Mouse (Mus musculus) limb, embryonic 13.5 days (tissue): Measurements from ENCODE around the gene Gm10721. TPM values are rescaled to one million over a fixed set of nuclear protein-coding genes. Genes with fewer than 3 reads are reported as not detected.
A peak's percentile ranks its signal among the peaks of the same experiment; 100 is the strongest.
"Not testable (repeated sequence)": the region's sequence is repeated elsewhere in the genome, so short reads cannot be mapped to it uniquely, and the experiment has no call there.

Experiments used
- ATAC-seq: fragments of 200-750 bp; cut with Nextera tagmentation; 2 replicates; pipeline ENCODE4 v1.8.0; 2017; ENCODE audit warnings: low read depth, moderate number of reproducible peaks, moderate TSS enrichment; ENCODE audit not compliant: low FRiP score
- H3K27ac ChIP-seq: fragments of 300-500 bp; sonication (generic); 2 replicates; pipeline ENCODE4 v1.5.1; 2015; ENCODE audit warnings: inconsistent platforms, mild to moderate bottlenecking, moderate library complexity
- H3K27me3 ChIP-seq: fragments of 300-500 bp; sonication (generic); 2 replicates; pipeline ENCODE4 v1.6.1; 2015; ENCODE audit warnings: mild to moderate bottlenecking, inconsistent platforms
- H3K36me3 ChIP-seq: fragments of 300-500 bp; sonication (generic); 2 replicates; pipeline ENCODE4 v1.6.1; 2015; ENCODE audit warnings: inconsistent platforms, mild to moderate bottlenecking, moderate library complexity
- H3K4me1 ChIP-seq: fragments of 300-500 bp; sonication (generic); 2 replicates; pipeline ENCODE4 v1.6.1; 2015; ENCODE audit warnings: inconsistent platforms
- H3K4me2 ChIP-seq: fragments of 300-500 bp; sonication (generic); replicated peaks from 2 replicates; pipeline ENCODE4 v1.6.1; 2015; ENCODE audit warnings: inconsistent platforms, mild to moderate bottlenecking, moderate library complexity
- H3K4me3 ChIP-seq: fragments of 300-500 bp; sonication (generic); 2 replicates; pipeline ENCODE4 v1.5.1; 2015; ENCODE audit warnings: moderate library complexity, mild to moderate bottlenecking, inconsistent platforms
- H3K9ac ChIP-seq: fragments of 300-500 bp; sonication (generic); 2 replicates; pipeline ENCODE4 v1.6.1; 2015; ENCODE audit warnings: mild to moderate bottlenecking, inconsistent platforms
- H3K9me3 ChIP-seq: fragments of 300-500 bp; sonication (generic); 2 replicates; pipeline ENCODE4 v1.6.1; 2016; ENCODE audit warnings: inconsistent platforms
- WGBS: fragments of 180-500 bp; shearing (Covaris S2); methylation state at CpG from one replicate; pipeline ENCODE4 v1.1.7; 2015; 5-methylcytosine and 5-hydroxymethylcytosine counted together
- microRNA-seq: library from miRNA; unstranded; fragments of <30 nt; microRNA quantifications from one replicate; pipeline ENCODE4, GENCODE M21; 2016
- polyA plus RNA-seq: library from polyadenylated mRNA; unstranded; fragments of >200 nt; fragmentation: Nextera tagmentation; extraction: Ambion mirVana; gene quantifications from 2 replicates; pipeline ENCODE4 v1.2.1, GENCODE M21; 2015

Gene Gm10721
- polyA plus RNA-seq, 1 experiment from 2014 or later = not detected

DNA sequence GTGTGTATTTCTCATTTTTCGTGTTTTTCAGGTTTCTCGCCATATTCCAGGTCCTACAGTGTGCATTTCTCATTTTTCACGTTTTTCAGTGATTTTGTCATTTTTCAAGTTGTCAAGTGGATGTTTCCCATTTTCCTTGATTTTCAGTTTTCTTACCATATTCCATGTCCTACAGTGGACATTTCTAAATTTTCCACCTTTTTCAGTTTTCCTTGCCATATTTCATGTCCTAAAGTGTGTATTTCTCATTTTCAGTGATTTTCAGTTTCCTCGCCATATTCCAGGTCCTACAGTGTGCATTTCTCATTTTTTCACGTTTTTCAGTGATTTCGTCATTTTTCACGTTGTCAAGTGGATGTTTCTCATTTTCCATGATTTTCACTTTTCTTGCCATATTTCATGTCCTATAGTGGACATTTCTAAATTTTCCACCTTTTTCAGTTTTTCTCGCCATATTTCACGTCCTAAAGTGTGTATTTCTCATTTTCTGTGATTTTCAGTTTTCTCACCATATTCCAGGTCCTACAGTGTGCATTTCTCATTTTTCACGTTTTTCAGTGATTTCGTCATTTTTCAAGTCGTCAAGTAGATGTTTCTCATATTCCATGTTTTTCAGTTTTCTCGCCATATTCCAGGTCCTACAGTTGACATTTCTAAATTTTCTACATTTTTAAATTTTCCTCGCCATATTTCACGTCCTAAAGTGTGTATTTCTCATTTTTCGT is 16.5 kb downstream of the Gm10721 start:
- H3K27me3 ChIP-seq, H3K9me3 ChIP-seq, ATAC-seq, H3K4me3 ChIP-seq, H3K4me2 ChIP-seq, H3K4me1 ChIP-seq, H3K9ac ChIP-seq, H3K36me3 ChIP-seq, H3K27ac ChIP-seq: not testable (repeated sequence)
- WGBS = 64% methylated on average over 14 of the region's 16 CpGs

DNA sequence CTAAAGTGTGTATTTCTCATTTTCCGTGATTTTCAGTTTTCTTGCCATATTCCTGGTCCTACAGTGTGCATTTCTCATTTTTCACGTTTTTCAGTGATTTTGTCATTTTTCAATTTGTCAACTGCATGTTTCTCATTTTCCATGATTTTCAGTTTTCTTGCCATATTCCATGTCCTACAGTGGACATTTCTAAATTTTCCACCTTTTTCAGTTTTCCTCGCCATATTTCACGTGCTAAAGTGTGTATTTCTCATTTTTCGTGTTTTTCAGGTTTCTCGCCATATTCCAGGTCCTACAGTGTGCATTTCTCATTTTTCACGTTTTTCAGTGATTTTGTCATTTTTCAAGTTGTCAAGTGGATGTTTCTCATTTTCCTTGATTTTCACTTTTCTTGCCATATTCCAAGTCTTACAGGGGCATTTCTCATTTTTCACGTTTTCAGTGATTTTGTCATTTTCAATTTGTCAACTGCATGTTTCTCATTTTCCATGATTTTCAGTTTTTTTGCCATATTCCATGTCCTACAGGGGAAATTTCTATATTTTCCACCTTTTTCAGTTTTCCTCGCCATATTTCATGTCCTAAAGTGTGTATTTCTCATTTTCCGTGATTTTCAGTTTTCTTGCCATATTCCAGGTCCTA is 17.9 kb downstream of the Gm10721 start:
- ATAC-seq = 0 out of 2 replicates have a peak, but pooled peaks have one; percentile 46
- not testable (repeated sequence) for H3K27ac ChIP-seq, H3K9ac ChIP-seq, H3K4me1 ChIP-seq, H3K9me3 ChIP-seq, H3K4me3 ChIP-seq, H3K36me3 ChIP-seq, H3K27me3 ChIP-seq, H3K4me2 ChIP-seq
- 61% methylated on average over 2 of the region's 10 CpGs for WGBS

DNA sequence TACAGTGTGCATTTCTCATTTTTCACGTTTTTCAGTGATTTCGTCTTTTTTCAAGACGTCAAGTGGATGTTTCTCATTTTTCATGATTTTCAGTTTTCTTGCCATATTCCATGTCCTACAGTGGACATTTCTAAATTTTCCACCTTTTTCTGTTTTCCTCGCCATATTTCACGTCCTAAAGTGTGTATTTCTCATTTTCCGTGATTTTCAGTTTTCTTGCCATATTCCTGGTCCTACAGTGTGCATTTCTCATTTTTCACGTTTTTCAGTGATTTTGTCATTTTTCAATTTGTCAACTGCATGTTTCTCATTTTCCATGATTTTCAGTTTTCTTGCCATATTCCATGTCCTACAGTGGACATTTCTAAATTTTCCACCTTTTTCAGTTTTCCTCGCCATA is 21.4 kb downstream of the Gm10721 start, which contains the start of gene Gm17535:
TSS of gene Gm17535 (plus strand) at position 301 of the 400 bp plus-strand sequence.
- H3K4me1 ChIP-seq, H3K27ac ChIP-seq, H3K27me3 ChIP-seq, H3K4me2 ChIP-seq, H3K36me3 ChIP-seq, H3K4me3 ChIP-seq, H3K9ac ChIP-seq, ATAC-seq, H3K9me3 ChIP-seq: not testable (repeated sequence)
- WGBS = 47% methylated on average over 1 of the region's 8 CpGs

DNA sequence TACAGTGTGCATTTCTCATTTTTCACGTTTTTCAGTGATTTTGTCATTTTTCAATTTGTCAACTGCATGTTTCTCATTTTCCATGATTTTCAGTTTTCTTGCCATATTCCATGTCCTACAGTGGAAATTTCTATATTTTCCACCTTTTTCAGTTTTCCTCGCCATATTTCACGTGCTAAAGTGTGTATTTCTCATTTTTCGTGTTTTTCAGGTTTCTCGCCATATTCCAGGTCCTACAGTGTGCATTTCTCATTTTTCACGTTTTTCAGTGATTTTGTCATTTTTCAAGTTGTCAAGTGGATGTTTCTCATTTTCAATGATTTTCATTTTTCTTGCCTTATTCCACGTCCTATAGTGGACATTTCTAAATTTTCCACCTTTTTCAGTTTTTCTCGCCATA is 23.6 kb downstream of the Gm10721 start, which contains the start of gene Gm10715:
TSS of gene Gm10715 (plus strand) at position 301 of the 400 bp plus-strand sequence.
- not testable (repeated sequence) for ATAC-seq, H3K36me3 ChIP-seq, H3K27me3 ChIP-seq, H3K9ac ChIP-seq, H3K4me2 ChIP-seq, H3K4me1 ChIP-seq, H3K9me3 ChIP-seq, H3K27ac ChIP-seq, H3K4me3 ChIP-seq
- WGBS = 76% methylated on average over 8 of the region's 8 CpGs

DNA sequence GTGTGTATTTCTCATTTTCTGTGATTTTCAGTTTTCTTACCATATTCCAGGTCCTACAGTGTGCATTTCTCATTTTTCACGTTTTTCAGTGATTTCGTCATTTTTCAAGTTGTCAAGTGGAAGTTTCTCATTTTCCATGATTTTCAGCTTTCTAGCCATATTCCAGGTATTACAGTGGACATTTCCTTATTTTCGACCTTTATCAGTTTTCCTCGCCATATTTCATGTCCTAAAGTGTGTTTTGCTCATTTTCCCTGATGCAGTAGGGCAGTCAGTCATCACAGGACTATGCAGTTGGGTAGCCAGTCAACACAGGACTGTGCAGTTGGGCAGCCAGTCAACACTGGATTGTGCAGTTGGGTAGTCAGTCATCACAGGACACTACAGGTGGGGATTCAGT is 25.2 kb downstream of the Gm10721 start:
- H3K4me1 ChIP-seq, H3K9me3 ChIP-seq, H3K9ac ChIP-seq, H3K27ac ChIP-seq, H3K36me3 ChIP-seq, H3K27me3 ChIP-seq, H3K4me3 ChIP-seq, H3K4me2 ChIP-seq, ATAC-seq: not testable (repeated sequence)
- WGBS = 72% methylated on average over 4 of the region's 4 CpGs

Small RNA genes within 50 kb of the gene (microRNA-seq; reads per million reads assigned to microRNA genes)
- not detected for gene Mir101c

Other genes with a start within 250 kb of the Gm10721 start
- gene Gm10722, start 12.2 kb upstream of the Gm10721 start, polyA plus RNA-seq = not detected in 2 replicates
- gene Gm11168, start 9.8 kb upstream of the Gm10721 start, polyA plus RNA-seq = not detected in 2 replicates
- gene Gm10720, start 2.5 kb downstream of the Gm10721 start, polyA plus RNA-seq = not detected in 2 replicates
- gene Gm10719, start 4.3 kb downstream of the Gm10721 start, polyA plus RNA-seq = not detected in 2 replicates
- 0.47 TPM in 1 of 2 replicates, not detected in the other for gene Gm10718, start 10.4 kb downstream of the Gm10721 start, polyA plus RNA-seq
- gene Gm10717, start 12.3 kb downstream of the Gm10721 start, polyA plus RNA-seq = not detected in 2 replicates
- gene Gm17535, start 21.5 kb downstream of the Gm10721 start, polyA plus RNA-seq = not detected in 2 replicates
- gene Gm10715, start 23.7 kb downstream of the Gm10721 start, polyA plus RNA-seq = not detected in 2 replicates